Mouse (Mus musculus) kidney, adult 2 months (tissue): ENCODE measurements around the gene Gak.

ENCODE experiments used
- CTCF ChIP-seq: fragments of 200-500 bp; conservative IDR thresholded peaks from 2 replicates; pipeline ENCODE4 v1.5.1; 2011; ENCODE audit warnings: low read depth, mild to moderate bottlenecking, control low read depth, low read length, moderate library complexity, mixed read lengths; ENCODE audit not compliant: insufficient read depth, insufficient read length
- POLR2A ChIP-seq: fragments of 200-500 bp; IDR thresholded peaks from one replicate; pipeline ENCODE4 v1.6.1; 2011; ENCODE audit warnings: low read depth, low read length, control low read depth

DNA sequence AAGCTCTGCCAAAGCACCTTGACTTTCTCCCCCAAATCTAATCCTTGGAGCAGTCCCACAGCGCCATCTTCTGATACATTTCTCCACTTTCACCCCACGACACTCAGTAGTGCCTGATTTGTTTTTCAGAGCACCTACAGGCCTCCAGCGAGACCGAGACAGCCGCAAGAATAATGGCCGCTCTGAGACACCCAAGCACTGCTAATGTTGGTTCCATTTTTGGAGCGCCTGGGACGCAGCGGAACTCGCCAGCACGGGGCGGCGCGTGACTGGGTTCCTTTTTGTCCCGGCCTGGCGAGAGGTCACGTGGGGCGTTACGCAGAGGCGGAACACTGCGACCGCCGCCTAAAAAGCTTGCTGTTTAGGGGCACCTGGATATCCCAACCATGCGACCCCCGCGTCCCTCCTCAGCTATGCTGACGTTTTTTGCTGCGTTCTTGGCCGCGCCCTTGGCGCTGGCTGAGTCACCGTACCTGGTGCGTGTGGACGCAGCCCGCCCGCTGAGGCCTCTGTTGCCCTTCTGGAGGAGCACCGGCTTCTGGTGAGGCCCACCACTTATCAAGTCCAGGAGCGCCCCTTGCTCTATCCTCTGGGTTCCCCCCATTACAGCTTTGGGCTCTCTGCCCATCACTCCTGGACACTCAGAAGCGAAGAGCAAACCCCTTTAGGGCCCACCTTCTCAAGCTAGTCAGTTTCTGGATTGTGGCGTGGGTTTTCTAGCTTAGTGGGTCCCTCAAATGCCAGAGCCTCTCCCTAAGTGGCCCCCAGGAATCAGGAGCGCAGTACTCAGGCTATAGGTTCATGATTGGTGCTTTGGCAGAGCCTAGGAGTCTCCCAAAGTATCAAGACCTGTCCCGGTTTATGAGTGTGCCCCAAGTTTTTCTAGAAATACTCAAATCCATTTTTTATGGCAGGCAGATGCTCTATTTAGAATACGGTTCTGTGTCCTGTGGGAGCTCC, 39.7 kb upstream of the Gak start, which contains the start of gene Dgkq:
- TF ChIP-seq CTCF = peak; percentile 59
- peak; percentile 66 for TF ChIP-seq POLR2A
